Mouse (Mus musculus) hindbrain, embryonic 16.5 days (tissue): ENCODE data around the gene Stx17. TPM values are rescaled to one million over a fixed set of nuclear protein-coding genes. Genes with fewer than 3 reads are reported as not detected.

Source experiments
- ATAC-seq: fragments of 200-750 bp; cut with Nextera tagmentation; 2 replicates; pipeline ENCODE4 v1.8.0; 2017; ENCODE audit warnings: moderate TSS enrichment, moderate library complexity
- H3K27ac ChIP-seq: fragments of 300-500 bp; sonication (generic); 2 replicates; pipeline ENCODE4 v1.5.1; 2014; ENCODE audit warnings: low read depth, mild to moderate bottlenecking, control low read depth, low read length, moderate library complexity
- H3K27me3 ChIP-seq: fragments of 300-500 bp; sonication (generic); replicated peaks from 2 replicates; pipeline ENCODE4 v1.6.1; 2014; ENCODE audit warnings: low read length; ENCODE audit not compliant: control insufficient read depth, insufficient read depth
- H3K36me3 ChIP-seq: fragments of 300-500 bp; sonication (generic); 2 replicates; pipeline ENCODE4 v1.6.1; 2014; ENCODE audit warnings: mild to moderate bottlenecking, low read length, moderate library complexity, mixed read lengths; ENCODE audit not compliant: control insufficient read depth, insufficient read depth
- H3K4me1 ChIP-seq: fragments of 300-500 bp; sonication (generic); 2 replicates; pipeline ENCODE4 v1.6.1; 2014; ENCODE audit warnings: low read depth, low read length; ENCODE audit not compliant: control insufficient read depth, insufficient read depth
- H3K4me2 ChIP-seq: fragments of 300-500 bp; sonication (generic); 2 replicates; pipeline ENCODE4 v1.6.1; 2014; ENCODE audit warnings: mild to moderate bottlenecking, low read length, control low read depth, moderate library complexity
- H3K4me3 ChIP-seq: fragments of 300-500 bp; sonication (generic); 2 replicates; pipeline ENCODE4 v1.5.1; 2014; ENCODE audit warnings: mild to moderate bottlenecking, low read length, control low read depth, moderate library complexity
- H3K9ac ChIP-seq: fragments of 300-500 bp; sonication (generic); 2 replicates; pipeline ENCODE4 v1.6.1; 2014; ENCODE audit warnings: low read depth, mild to moderate bottlenecking, control low read depth, low read length, moderate library complexity
- H3K9me3 ChIP-seq: fragments of 300-500 bp; sonication (generic); 2 replicates; pipeline ENCODE4 v1.6.1; 2014; ENCODE audit warnings: mild to moderate bottlenecking, low read length, moderate library complexity; ENCODE audit not compliant: control insufficient read depth
- WGBS: fragments of 180-500 bp; shearing (Covaris S2); extraction: QIAGEN DNeasy Blood & Tissue Kit; methylation state at CpG from one replicate; pipeline ENCODE4 v1.1.7; 2014; 5-methylcytosine and 5-hydroxymethylcytosine counted together
- polyA plus RNA-seq: library from polyadenylated mRNA; unstranded; fragments of >200 nt; fragmentation: Nextera tagmentation; extraction: Ambion mirVana; gene quantifications from 2 replicates; pipeline ENCODE4 v1.2.1, GENCODE M21; 2015

Stx17 gene
- polyA plus RNA-seq, 1 experiment from 2014 or later, result 26.5 TPM

- Histone ChIP-seq H3K4me2 (no peak overlapping the region), H3K27ac (no peak overlapping the region), H3K9me3 (no peaks in the 10 kb centered on the region), H3K36me3 (no peaks in the 10 kb centered on the region), H3K4me3 (no peak overlapping the region), H3K27me3 (no peaks in the 10 kb centered on the region), H3K4me1 (no peaks in the 10 kb centered on the region), H3K9ac (no peak overlapping the region)
- whole genome bisulfite sequencing, result 91% methylated on average over 2 of the region's 2 CpGs
- no peak for ATAC-seq
Observed at GRCm38 (mm10) chr4:48149492-48149891, 24.8 kb downstream of the Stx17 start.

GRCm38 (mm10) chr4:48153229-48153628 is 28.5 kb downstream of the Stx17 start:
- H3K4me1 ChIP-seq, result no peaks in the 10 kb centered on the region
- no peak for ATAC-seq
- H3K4me2 ChIP-seq, result no peak overlapping the region
- no peak overlapping the region for H3K4me3 ChIP-seq
- 93% methylated on average over 5 of the region's 5 CpGs for WGBS
- H3K36me3 ChIP-seq, result no peaks in the 10 kb centered on the region
- no peaks in the 10 kb centered on the region for H3K27me3 ChIP-seq
- H3K9me3 ChIP-seq, result no peaks in the 10 kb centered on the region
- H3K9ac ChIP-seq, result no peak overlapping the region; the same call in 1 of the 2 replicates
- H3K27ac ChIP-seq, result no peak overlapping the region

- H3K9ac ChIP-seq, result no peak overlapping the region
- H3K4me2 ChIP-seq, result no peak overlapping the region
- H3K27ac ChIP-seq, result no peak overlapping the region
- WGBS, result 81% methylated on average over 1 of the region's 1 CpGs
- no peaks in the 10 kb centered on the region for H3K4me1 ChIP-seq
- H3K4me3 ChIP-seq, result no peak overlapping the region
- H3K36me3 ChIP-seq, result peaks cover 5% of the 10 kb centered on the region; the same call in 1 of the 2 replicates
- no peaks in the 10 kb centered on the region for H3K27me3 ChIP-seq
- H3K9me3 ChIP-seq, result no peaks in the 10 kb centered on the region
- ATAC-seq, result no peak
Observed at GRCm38 (mm10) chr4:48155864-48156263, 31.1 kb downstream of the Stx17 start.

GRCm38 (mm10) chr4:48160386-48160785 is 35.7 kb downstream of the Stx17 start:
- Histone ChIP-seq H3K36me3 (peaks cover 5% of the 10 kb centered on the region; the same call in 1 of the 2 replicates), H3K9ac (no peak overlapping the region), H3K4me2 (no peak overlapping the region), H3K4me3 (no peak overlapping the region), H3K4me1 (no peaks in the 10 kb centered on the region), H3K27ac (no peak overlapping the region), H3K27me3 (no peaks in the 10 kb centered on the region), H3K9me3 (no peaks in the 10 kb centered on the region)
- 87% methylated on average over 4 of the region's 4 CpGs for WGBS
- no peak for ATAC-seq

- no peak for ATAC-seq
- Histone ChIP-seq H3K4me1 (no peaks in the 10 kb centered on the region), H3K9ac (no peak overlapping the region), H3K27ac (no peak overlapping the region), H3K9me3 (no peaks in the 10 kb centered on the region), H3K4me3 (no peak overlapping the region), H3K27me3 (no peaks in the 10 kb centered on the region), H3K36me3 (peaks cover 4% of the 10 kb centered on the region), H3K4me2 (no peak overlapping the region)
- WGBS, result 79% methylated on average over 5 of the region's 5 CpGs
Observed at GRCm38 (mm10) chr4:48163851-48164250, 39.1 kb downstream of the Stx17 start.

- H3K27me3 ChIP-seq, result no peaks in the 10 kb centered on the region
Observed at GRCm38 (mm10) chr4:48175666-48176065, 51.0 kb downstream of the Stx17 start.

GRCm38 (mm10) chr4:48180922-48181321 is 56.2 kb downstream of the Stx17 start:
- H3K9me3 ChIP-seq, result no peaks in the 10 kb centered on the region
- no peak overlapping the region for H3K27ac ChIP-seq
- H3K36me3 ChIP-seq, result peaks cover 5% of the 10 kb centered on the region; the same call in 1 of the 2 replicates
- H3K9ac ChIP-seq, result no peak overlapping the region
- H3K27me3 ChIP-seq, result no peaks in the 10 kb centered on the region
- no peak overlapping the region for H3K4me2 ChIP-seq
- ATAC-seq, result peak; percentile 54; the same call in 1 of the 2 replicates
- WGBS, result 16% methylated on average over 2 of the region's 2 CpGs
- no peaks in the 10 kb centered on the region; the same call in 1 of the 2 replicates for H3K4me1 ChIP-seq
- H3K4me3 ChIP-seq, result no peak overlapping the region

More at GRCm38 (mm10) chr4:48175666-48176065, 51.0 kb downstream of the Stx17 start:
- 87% methylated on average over 3 of the region's 3 CpGs for WGBS
- Histone ChIP-seq H3K4me2 (no peak overlapping the region), H3K36me3 (no peaks in the 10 kb centered on the region), H3K27ac (no peak overlapping the region), H3K4me3 (no peak overlapping the region), H3K9ac (no peak overlapping the region), H3K9me3 (no peaks in the 10 kb centered on the region), H3K4me1 (no peaks in the 10 kb centered on the region)
- no peak for ATAC-seq

GRCm38 (mm10) chr4:48181366-48181765 is 56.7 kb downstream of the Stx17 start:
- 52% methylated on average over 6 of the region's 6 CpGs for WGBS
- Histone ChIP-seq H3K27ac (no peak overlapping the region), H3K9me3 (no peaks in the 10 kb centered on the region), H3K4me3 (no peak overlapping the region), H3K4me1 (no peaks in the 10 kb centered on the region; the same call in 1 of the 2 replicates), H3K4me2 (no peak overlapping the region), H3K9ac (no peak overlapping the region), H3K27me3 (no peaks in the 10 kb centered on the region), H3K36me3 (peaks cover 5% of the 10 kb centered on the region; the same call in 1 of the 2 replicates)
- 0 out of 2 replicates have a peak, but pooled peaks have one; percentile 52 for ATAC-seq

GRCm38 (mm10) chr4:48182115-48182806 is 57.5 kb downstream of the Stx17 start:
- ATAC-seq, result no peak
- 86% methylated on average over 8 of the region's 8 CpGs for WGBS
- H3K4me1 ChIP-seq, result no peaks in the 10 kb centered on the region; the same call in 1 of the 2 replicates

More at GRCm38 (mm10) chr4:48182115-48182806, 57.5 kb downstream of the Stx17 start:
- no peak overlapping the region for H3K27ac ChIP-seq
- no peak overlapping the region for H3K4me2 ChIP-seq
- no peaks in the 10 kb centered on the region for H3K9me3 ChIP-seq
- no peak overlapping the region for H3K9ac ChIP-seq
- no peak overlapping the region for H3K4me3 ChIP-seq
- peaks cover 5% of the 10 kb centered on the region; the same call in 1 of the 2 replicates for H3K36me3 ChIP-seq
- no peaks in the 10 kb centered on the region for H3K27me3 ChIP-seq
